Mouse (Mus musculus) intestine, embryonic 15.5 days (tissue): Measurements from ENCODE around the gene Il25. TPM values are rescaled to one million over a fixed set of nuclear protein-coding genes. Genes with fewer than 3 reads are reported as not detected.

Experiments used
- ATAC-seq: fragments of 200-750 bp; cut with Nextera tagmentation; 2 replicates; pipeline ENCODE4 v1.8.0; 2017; ENCODE audit warnings: moderate TSS enrichment, moderate library complexity
- H3K27ac ChIP-seq: fragments of 300-500 bp; sonication (generic); 2 replicates; pipeline ENCODE4 v1.5.1; 2015; ENCODE audit warnings: mild to moderate bottlenecking, inconsistent platforms
- H3K27me3 ChIP-seq: fragments of 300-500 bp; sonication (generic); replicated peaks from 2 replicates; pipeline ENCODE4 v1.6.1; 2015; ENCODE audit warnings: inconsistent platforms
- H3K36me3 ChIP-seq: fragments of 300-500 bp; sonication (generic); 2 replicates; pipeline ENCODE4 v1.6.1; 2015; ENCODE audit warnings: inconsistent platforms
- H3K4me1 ChIP-seq: fragments of 300-500 bp; sonication (generic); replicated peaks from 2 replicates; pipeline ENCODE4 v1.6.1; 2015; ENCODE audit warnings: inconsistent platforms
- H3K4me2 ChIP-seq: fragments of 300-500 bp; sonication (generic); replicated peaks from 2 replicates; pipeline ENCODE4 v1.6.1; 2015; ENCODE audit warnings: mild to moderate bottlenecking, inconsistent platforms
- H3K4me3 ChIP-seq: fragments of 300-500 bp; sonication (generic); replicated peaks from 2 replicates; pipeline ENCODE4 v1.5.1; 2015; ENCODE audit warnings: inconsistent platforms
- H3K9ac ChIP-seq: fragments of 300-500 bp; sonication (generic); 2 replicates; pipeline ENCODE4 v1.6.1; 2015; ENCODE audit warnings: inconsistent platforms
- H3K9me3 ChIP-seq: fragments of 300-500 bp; sonication (generic); 2 replicates; pipeline ENCODE4 v1.6.1; 2016; ENCODE audit warnings: inconsistent platforms
- WGBS: fragments of 180-500 bp; shearing (Covaris S2); methylation state at CpG from one replicate; pipeline ENCODE4 v1.1.7; 2015; 5-methylcytosine and 5-hydroxymethylcytosine counted together
- microRNA counts: library from miRNA; unstranded; fragments of <30 nt; microRNA quantifications from one replicate; lab custom pipeline; 2016
- polyA plus RNA-seq: library from polyadenylated mRNA; unstranded; fragments of >200 nt; fragmentation: Nextera tagmentation; extraction: Ambion mirVana; gene quantifications from 2 replicates; pipeline ENCODE4 v1.2.1, GENCODE M21; 2015

The Il25 gene
- polyA plus RNA-seq, 1 experiment from 2014 or later: not detected

DNA sequence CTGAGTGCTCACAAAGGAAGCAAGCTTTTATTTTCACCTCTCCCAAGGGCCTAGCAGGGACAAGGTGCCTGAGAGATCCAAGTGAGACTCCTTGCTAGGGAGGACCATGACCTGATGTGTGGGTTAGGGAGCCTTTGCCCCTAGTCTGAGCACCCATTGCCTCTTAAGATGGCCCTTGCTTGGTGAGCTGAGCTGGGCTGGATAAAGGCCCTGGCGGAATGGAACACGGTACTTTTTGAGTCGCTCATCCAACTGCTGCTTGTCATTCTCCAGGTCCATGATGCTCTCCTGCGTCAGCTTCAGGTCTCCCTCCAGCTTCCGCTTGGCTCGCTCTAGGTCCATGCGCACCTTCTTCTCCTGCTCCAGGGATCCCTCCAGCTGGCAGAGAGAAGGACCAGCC, 49.4 kb downstream of the Il25 start:
- H3K36me3 ChIP-seq: no peaks in the 10 kb centered on the region
- H3K27me3 ChIP-seq: no peaks in the 10 kb centered on the region
- H3K27ac ChIP-seq: no peak overlapping the region
- 92% methylated on average over 7 of the region's 7 CpGs for WGBS
- no peak for ATAC-seq
- no peaks in the 10 kb centered on the region for H3K4me1 ChIP-seq
- no peak overlapping the region for H3K4me3 ChIP-seq
- H3K4me2 ChIP-seq: no peak overlapping the region
- H3K9ac ChIP-seq: no peak overlapping the region
- no peaks in the 10 kb centered on the region for H3K9me3 ChIP-seq

MicroRNAs within 50 kb of the gene (microRNA counts, 519-probe panel; counts per million panel counts)
- 97.1 counts per million, percentile 29 among the panel's probes with 10 or more counts for microRNA mmu-miR-208a (lab: Ali Mortazavi, UCI)
- 791 counts per million, percentile 30 among the panel's probes with 10 or more counts for microRNA mmu-miR-208b (lab: Ali Mortazavi, UCI)

Other genes starting within 250 kb of the Il25 start
- 83.7 and 84.8 TPM in 2 replicates for gene 1700123O20Rik, start 246.5 kb upstream of the Il25 start, polyA plus RNA-seq
- 105 and 107 TPM in 2 replicates for gene Acin1, start 245.8 kb upstream of the Il25 start, polyA plus RNA-seq
- gene Gm29776, start 233.9 kb upstream of the Il25 start, polyA plus RNA-seq: 0.11 and 0.15 TPM in 2 replicates
- 0.19 and 0.21 TPM in 2 replicates for gene Cebpe, start 220.5 kb upstream of the Il25 start, polyA plus RNA-seq
- 30.9 and 33.0 TPM in 2 replicates for gene Slc7a8, start 150.7 kb upstream of the Il25 start, polyA plus RNA-seq
- gene Rnf212b, start 118.6 kb upstream of the Il25 start, polyA plus RNA-seq: not detected in 2 replicates
- 6.2 and 6.9 TPM in 2 replicates for gene Homez, start 61.7 kb upstream of the Il25 start, polyA plus RNA-seq
- gene Ppp1r3e, start 55.1 kb upstream of the Il25 start, polyA plus RNA-seq: 2.3 TPM in 2 replicates
- gene Bcl2l2, start 49.3 kb upstream of the Il25 start, polyA plus RNA-seq: 3.6 and 4.7 TPM in 2 replicates
- 0.34 and 0.35 TPM in 2 replicates for gene Gm20521, start 49.3 kb upstream of the Il25 start, polyA plus RNA-seq
- 108 and 119 TPM in 2 replicates for gene Pabpn1, start 40.2 kb upstream of the Il25 start, polyA plus RNA-seq
- gene Slc22a17, start 19.6 kb upstream of the Il25 start, polyA plus RNA-seq: 30.2 and 33.2 TPM in 2 replicates
- gene Efs, start 6.6 kb upstream of the Il25 start, polyA plus RNA-seq: 20.0 and 20.7 TPM in 2 replicates
- 2.2 and 2.3 TPM in 2 replicates for gene Cmtm5, start 3.6 kb downstream of the Il25 start, polyA plus RNA-seq
- 0.27 and 0.44 TPM in 2 replicates for gene Myh6, start 34.2 kb downstream of the Il25 start, polyA plus RNA-seq
- not detected in 2 replicates for gene Gm17428, start 44.2 kb downstream of the Il25 start, polyA plus RNA-seq
- gene Myh7, start 61.9 kb downstream of the Il25 start, polyA plus RNA-seq: 0.83 and 1.6 TPM in 2 replicates
- 83.1 and 84.9 TPM in 2 replicates for gene Ngdn, start 82.8 kb downstream of the Il25 start, polyA plus RNA-seq
- gene Zfhx2, start 159.6 kb downstream of the Il25 start, polyA plus RNA-seq: 3.8 and 4.4 TPM in 2 replicates
- gene Thtpa, start 162.1 kb downstream of the Il25 start, polyA plus RNA-seq: 19.0 and 19.4 TPM in 2 replicates
- 71.9 and 73.9 TPM in 2 replicates for gene Ap1g2, start 173.9 kb downstream of the Il25 start, polyA plus RNA-seq
- 1.6 and 1.7 TPM in 2 replicates for gene Jph4, start 184.2 kb downstream of the Il25 start, polyA plus RNA-seq